In genomic region chr6:38353811-38354722, GRCm38 (mm10) we compare ENCODE assay signal across 8 mouse cellular contexts. TPM values are rescaled to one million over a fixed set of nuclear protein-coding genes. Genes with fewer than 3 reads are reported as not detected.
DNase-seq lines count a peak whose midpoint lies in the region; ATAC-seq and TF ChIP-seq lines count a peak whose summit lies in the region.

Gene Zc3hav1, minus strand, starts transcription at chr6:38354603.

- no peaks in the 10 kb centered on the region for H3K9me3 ChIP-seq in embryonic facial prominence, embryonic 14.5 days (ENCODE audit: control insufficient read depth, low read length)
- H3K9me3 ChIP-seq in limb, embryonic 15.5 days: no peaks in the 10 kb centered on the region
- H3K9me3 ChIP-seq in midbrain, postnatal 0 days (ENCODE audit: low read length): no peaks in the 10 kb centered on the region

- H3K4me3 ChIP-seq in embryonic facial prominence, embryonic 14.5 days (ENCODE audit: low read depth, low read length): peak within 1 kb of the TSS; percentile 70
- H3K4me3 ChIP-seq in limb, embryonic 15.5 days: peak within 1 kb of the TSS; percentile 64
- H3K4me3 ChIP-seq in midbrain, postnatal 0 days (ENCODE audit: low read depth, low read length): peak within 1 kb of the TSS; percentile 45

- DNase-seq in cerebellum, adult 18-20 months: peak; percentile 20 to 35
- no peak for DNase-seq in cerebellum, adult 11 months
- DNase-seq in embryonic facial prominence, embryonic 14.5 days (ENCODE audit: low spot score): peak; percentile 59
- peak; percentile 88 for DNase-seq in heart, adult 8-10 months (ENCODE audit: low spot score)
- peak; percentile 83 for DNase-seq in kidney, adult 9 months
- DNase-seq in midbrain, postnatal 0 days (ENCODE audit: low spot score): peak; percentile 13
- peak; percentile 91 to 94 for DNase-seq in spleen, postnatal 36 days (ENCODE audit: low spot score in 2 of 2)

- H3K9ac ChIP-seq in embryonic facial prominence, embryonic 14.5 days (ENCODE audit: low read depth, low read length): peak within 1 kb of the TSS; percentile 70
- H3K9ac ChIP-seq in limb, embryonic 15.5 days: peak within 1 kb of the TSS; percentile 50
- H3K9ac ChIP-seq in midbrain, postnatal 0 days (replicated peaks; ENCODE audit: low read length, poor library complexity, severe bottlenecking): no peak within 1 kb of the TSS; the same call in 1 of the 2 replicates

- H3K4me2 ChIP-seq in embryonic facial prominence, embryonic 14.5 days (ENCODE audit: low read depth, low read length): peak within 1 kb of the TSS; percentile 75
- peak within 1 kb of the TSS; percentile 73 for H3K4me2 ChIP-seq in limb, embryonic 15.5 days
- peak within 1 kb of the TSS; percentile 50 for H3K4me2 ChIP-seq in midbrain, postnatal 0 days (ENCODE audit: low read depth, low read length, poor library complexity, severe bottlenecking)

- no peaks in the 10 kb centered on the region for H3K36me3 ChIP-seq in embryonic facial prominence, embryonic 14.5 days (ENCODE audit: control insufficient read depth, insufficient read depth, low read length)
- H3K36me3 ChIP-seq in limb, embryonic 15.5 days: no peaks in the 10 kb centered on the region
- no peaks in the 10 kb centered on the region for H3K36me3 ChIP-seq in midbrain, postnatal 0 days (ENCODE audit: insufficient read depth, low read length)

- WGBS in embryonic facial prominence, embryonic 14.5 days: under 1% methylated on average over 52 of the region's 87 CpGs
- under 1% methylated on average over 87 of the region's 87 CpGs for WGBS in limb, embryonic 15.5 days
- under 1% methylated on average over 87 of the region's 87 CpGs for WGBS in midbrain, postnatal 0 days

- no peak for TF ChIP-seq CTCF in midbrain, postnatal 0 days (IDR thresholded peaks at IDR 0.05)

- peak; percentile 78 for ATAC-seq in embryonic facial prominence, embryonic 14.5 days (ENCODE audit: low read depth)
- ATAC-seq in limb, embryonic 15.5 days (ENCODE audit: insufficient number of reproducible peaks, low FRiP score, low TSS enrichment, low read depth): peak; percentile 85
- ATAC-seq in midbrain, postnatal 0 days (ENCODE audit: low FRiP score): peak; percentile 58; the same call in 1 of the 2 replicates

- H3K4me1 ChIP-seq in embryonic facial prominence, embryonic 14.5 days (ENCODE audit: control insufficient read depth, insufficient read depth, low read length): peaks cover 3% of the 10 kb centered on the region; the same call in 1 of the 2 replicates
- H3K4me1 ChIP-seq in limb, embryonic 15.5 days: peaks cover 20% of the 10 kb centered on the region
- H3K4me1 ChIP-seq in midbrain, postnatal 0 days (ENCODE audit: insufficient read depth, low read length): no peaks in the 10 kb centered on the region

- H3K27ac ChIP-seq in embryonic facial prominence, embryonic 14.5 days (replicated peaks; ENCODE audit: low read depth, low read length): no peak within 1 kb of the TSS
- H3K27ac ChIP-seq in limb, embryonic 15.5 days: no peak within 1 kb of the TSS
- H3K27ac ChIP-seq in midbrain, postnatal 0 days (ENCODE audit: low read depth, low read length): no peak within 1 kb of the TSS

- peaks cover 75% of the 10 kb centered on the region for H3K27me3 ChIP-seq in embryonic facial prominence, embryonic 14.5 days (replicated peaks; ENCODE audit: control insufficient read depth, insufficient read depth, low read length)
- H3K27me3 ChIP-seq in limb, embryonic 15.5 days: peaks cover 70% of the 10 kb centered on the region
- peaks cover 57% of the 10 kb centered on the region for H3K27me3 ChIP-seq in midbrain, postnatal 0 days (ENCODE audit: insufficient read depth, low read length)

RNA-seq across cellular contexts. Expression of gene Zc3hav1, which starts in this region (rescaled TPM):
- polyA plus RNA-seq in embryonic facial prominence, embryonic 14.5 days (2014; fragmentation: Nextera tagmentation; extraction: Ambion mirVana): 3.9 and 4.7 TPM in 2 replicates
- total RNA-seq in heart, adult 8-10 months (2022): 10 to 100 TPM; 13.8 to 15.5 (median 14.6) TPM
- 7.5 and 8.1 TPM in 2 replicates for polyA plus RNA-seq in limb, embryonic 15.5 days (2015; fragmentation: Nextera tagmentation; extraction: Ambion mirVana)
- total RNA-seq in midbrain, postnatal 0 days (2014; rRNA removed): 3.5 and 4.5 TPM in 2 replicates
- polyA plus RNA-seq in midbrain, postnatal 0 days (2015; fragmentation: Nextera tagmentation; extraction: Ambion mirVana): 2.1 and 2.4 TPM in 2 replicates
